Mouse (Mus musculus) limb, embryonic 10.5 days (tissue): Measurements from ENCODE around the gene Gstt1. TPM values are rescaled to one million over a fixed set of nuclear protein-coding genes. Genes with fewer than 3 reads are reported as not detected.
"Not testable (repeated sequence)": the region's sequence is repeated elsewhere in the genome, so short reads cannot be mapped to it uniquely, and the experiment has no call there.

Source experiments
- DNase-seq: peaks from one replicate; pipeline ENCODE4 v3.0.0-alpha.2; 2017; ENCODE audit warnings: low spot score
- H3K27ac ChIP-seq: fragments of 300-500 bp; sonication (generic); 2 replicates; pipeline ENCODE4 v1.5.1; 2016; ENCODE audit warnings: mild to moderate bottlenecking
- H3K27me3 ChIP-seq: fragments of 300-500 bp; sonication (generic); 2 replicates; pipeline ENCODE4 v1.6.1; 2016; ENCODE audit warnings: low read depth, mild to moderate bottlenecking; ENCODE audit not compliant: poor library complexity, severe bottlenecking
- H3K36me3 ChIP-seq: fragments of 300-500 bp; sonication (generic); 2 replicates; pipeline ENCODE4 v1.6.1; 2016; ENCODE audit warnings: mild to moderate bottlenecking, moderate library complexity
- H3K4me1 ChIP-seq: fragments of 300-500 bp; sonication (generic); 2 replicates; pipeline ENCODE4 v1.6.1; 2016
- H3K4me3 ChIP-seq: fragments of 300-500 bp; sonication (generic); 2 replicates; pipeline ENCODE4 v1.5.1; 2016; ENCODE audit warnings: mild to moderate bottlenecking, moderate library complexity
- H3K9me3 ChIP-seq: fragments of 300-500 bp; sonication (generic); replicated peaks from 2 replicates; pipeline ENCODE4 v1.6.1; 2016; ENCODE audit warnings: mild to moderate bottlenecking
- WGBS: fragments of 180-500 bp; shearing (Covaris S2); methylation state at CpG from one replicate; pipeline ENCODE4 v1.1.7; 2016; 5-methylcytosine and 5-hydroxymethylcytosine counted together
- polyA plus RNA-seq: library from polyadenylated mRNA; unstranded; fragments of >200 nt; fragmentation: Nextera tagmentation; extraction: Ambion mirVana; gene quantifications from 2 replicates; pipeline ENCODE4 v1.2.1, GENCODE M21; 2016

Gene Gstt1
- 1.7 and 3.8 TPM in 2 replicates for polyA plus RNA-seq

DNA sequence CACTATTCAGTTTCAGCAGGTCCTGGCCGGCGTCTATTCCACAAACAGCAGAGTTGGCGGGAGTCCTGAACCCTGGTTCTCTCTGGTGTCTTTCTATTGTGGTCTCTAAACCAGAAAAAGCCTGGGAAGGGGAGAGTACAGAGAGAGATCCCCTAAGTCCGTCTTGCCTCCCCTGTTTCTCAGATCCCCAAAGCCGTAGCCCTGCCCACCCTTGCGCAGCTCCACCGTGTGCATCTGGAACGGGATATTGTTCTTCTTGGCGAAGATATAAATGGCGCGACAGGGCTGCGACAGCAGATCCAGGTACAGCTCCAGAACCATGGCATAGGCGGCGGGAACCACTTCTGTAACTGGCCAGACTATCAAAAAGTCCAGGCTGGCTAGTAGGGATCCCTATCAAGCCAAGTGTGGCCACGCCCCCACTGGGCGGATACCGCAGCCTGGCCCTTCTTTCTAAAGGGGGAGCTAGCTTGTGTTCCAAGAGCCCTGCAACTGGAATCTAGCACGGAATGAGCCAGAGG lies at the start of gene Gstt1:
TSS of gene Gstt1 (minus strand) at position 409 of the 521 bp plus-strand sequence.
- DNase-seq, result peak; percentile 43
- Histone ChIP-seq H3K4me1 (peaks cover 29% of the 10 kb centered on the region), H3K4me3 (peak within 1 kb of the TSS; percentile 52), H3K9me3 (no peaks in the 10 kb centered on the region), H3K36me3 (no peaks in the 10 kb centered on the region), H3K27ac (peak within 1 kb of the TSS; percentile 39; the same call in 1 of the 2 replicates), H3K27me3 (peaks cover 24% of the 10 kb centered on the region)
- 3% methylated on average over 18 of the region's 18 CpGs for WGBS

GRCm38 (mm10) chr10:75845306-75845930 lies 47.0 kb upstream of the Gstt1 start:
- no peaks in the 10 kb centered on the region for H3K27me3 ChIP-seq
- no peak overlapping the region for H3K27ac ChIP-seq
- peaks cover 5% of the 10 kb centered on the region; the same call in 1 of the 2 replicates for H3K4me1 ChIP-seq
- WGBS, result 83% methylated on average over 6 of the region's 6 CpGs
- H3K4me3 ChIP-seq, result no peak overlapping the region
- no peaks in the 10 kb centered on the region for H3K9me3 ChIP-seq
- H3K36me3 ChIP-seq, result no peaks in the 10 kb centered on the region
- DNase-seq, result no peak

GRCm38 (mm10) chr10:75844800-75845199 lies 46.4 kb upstream of the Gstt1 start:
- no peaks in the 10 kb centered on the region for H3K27me3 ChIP-seq
- H3K36me3 ChIP-seq, result no peaks in the 10 kb centered on the region
- H3K27ac ChIP-seq, result no peak overlapping the region
- DNase-seq, result no peak
- H3K4me1 ChIP-seq, result peaks cover 5% of the 10 kb centered on the region; the same call in 1 of the 2 replicates
- no peak overlapping the region for H3K4me3 ChIP-seq
- 92% methylated on average over 1 of the region's 1 CpGs for WGBS
- no peaks in the 10 kb centered on the region for H3K9me3 ChIP-seq

DNA sequence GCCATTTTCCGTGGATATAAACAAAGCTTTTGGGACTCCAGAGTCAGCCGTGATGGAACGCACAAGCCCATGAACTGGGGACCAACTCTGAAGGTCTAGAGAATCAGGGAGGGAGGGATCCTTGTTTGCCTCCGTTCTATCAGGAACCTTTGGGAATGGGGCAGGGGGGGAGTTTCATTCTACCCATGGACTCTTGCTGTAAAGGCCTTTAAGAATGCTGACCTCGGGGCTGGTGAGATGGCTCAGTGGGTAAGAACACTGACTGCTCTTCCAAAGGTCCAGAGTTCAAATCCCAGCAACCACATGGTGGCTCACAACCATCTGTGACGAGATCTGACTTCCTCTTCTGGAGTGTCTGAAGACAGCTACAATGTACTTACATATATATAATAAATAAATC lies 45.5 kb upstream of the Gstt1 start:
- H3K36me3 ChIP-seq, H3K9me3 ChIP-seq, H3K4me1 ChIP-seq, H3K4me3 ChIP-seq, DNase-seq, H3K27ac ChIP-seq, H3K27me3 ChIP-seq: not testable (repeated sequence)
- 80% methylated on average over 6 of the region's 6 CpGs for WGBS

- 85% methylated on average over 10 of the region's 10 CpGs for WGBS
- peaks cover 43% of the 10 kb centered on the region for H3K4me1 ChIP-seq
- no peak overlapping the region for H3K27ac ChIP-seq
- peaks cover 7% of the 10 kb centered on the region for H3K27me3 ChIP-seq
- no peaks in the 10 kb centered on the region for H3K36me3 ChIP-seq
- H3K4me3 ChIP-seq, result no peak overlapping the region
- H3K9me3 ChIP-seq, result no peaks in the 10 kb centered on the region
- DNase-seq, result no peak
Measured at GRCm38 (mm10) chr10:75839092-75839491, 40.7 kb upstream of the Gstt1 start.

- H3K4me1 ChIP-seq, result peaks cover 52% of the 10 kb centered on the region
- peak within 1 kb of the TSS; percentile 48 for H3K4me3 ChIP-seq
- DNase-seq, result peak; percentile 94
- peak within 1 kb of the TSS; percentile 85 for H3K27ac ChIP-seq
- no peaks in the 10 kb centered on the region for H3K36me3 ChIP-seq
- under 1% methylated on average over 21 of the region's 21 CpGs for whole genome bisulfite sequencing
- H3K9me3 ChIP-seq, result no peaks in the 10 kb centered on the region
- H3K27me3 ChIP-seq, result peaks cover 25% of the 10 kb centered on the region
Measured at GRCm38 (mm10) chr10:75837248-75837759, 38.9 kb upstream of the Gstt1 start, which contains the start of gene Gstt2. Gstt2 (minus strand) TSS chr10:75837424.

- Histone ChIP-seq H3K4me1 (peaks cover 52% of the 10 kb centered on the region), H3K36me3 (no peaks in the 10 kb centered on the region), H3K27ac (peak overlapping the region; percentile 72), H3K9me3 (no peaks in the 10 kb centered on the region), H3K4me3 (peak overlapping the region; percentile 49), H3K27me3 (peaks cover 30% of the 10 kb centered on the region)
- no peak for DNase-seq
- WGBS, result 21% methylated on average over 9 of the region's 10 CpGs
Measured at GRCm38 (mm10) chr10:75835761-75836531, 37.6 kb upstream of the Gstt1 start.

- H3K4me1 ChIP-seq, result peaks cover 52% of the 10 kb centered on the region
Measured at GRCm38 (mm10) chr10:75835307-75835706, 36.9 kb upstream of the Gstt1 start.

DNA sequence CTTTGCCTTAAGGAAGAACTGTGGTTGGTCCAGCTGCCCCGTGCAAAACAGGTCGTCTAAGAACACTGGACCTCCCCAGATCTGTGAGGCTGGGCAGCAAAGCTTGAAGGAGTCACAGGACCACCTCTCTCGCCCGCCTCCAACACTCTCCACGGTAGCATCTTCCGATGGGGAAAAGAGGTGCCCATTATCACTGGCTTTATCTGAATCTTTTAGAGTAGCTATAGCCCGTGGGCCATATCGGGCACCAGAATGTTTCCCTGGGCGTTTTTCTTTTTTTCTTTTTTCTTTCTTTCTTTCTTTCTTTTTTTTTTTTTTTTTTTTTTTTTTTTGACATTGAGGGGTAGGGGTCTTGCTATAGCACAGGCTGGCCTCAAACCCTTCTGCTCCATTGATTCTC lies 36.3 kb upstream of the Gstt1 start:
- WGBS, result 10% methylated on average over 9 of the region's 9 CpGs

More at GRCm38 (mm10) chr10:75835307-75835706, 36.9 kb upstream of the Gstt1 start:
- Histone ChIP-seq H3K36me3 (no peaks in the 10 kb centered on the region), H3K27ac (peak overlapping the region; percentile 72), H3K27me3 (peaks cover 30% of the 10 kb centered on the region), H3K4me3 (peak overlapping the region; percentile 49), H3K9me3 (no peaks in the 10 kb centered on the region)
- DNase-seq, result peak; percentile 69
- WGBS, result 2% methylated on average over 10 of the region's 10 CpGs

GRCm38 (mm10) chr10:75834250-75834649 lies 35.9 kb upstream of the Gstt1 start:
- H3K4me3 ChIP-seq, result peak overlapping the region; percentile 49
- peaks cover 54% of the 10 kb centered on the region for H3K4me1 ChIP-seq
- peaks cover 30% of the 10 kb centered on the region for H3K27me3 ChIP-seq
- H3K36me3 ChIP-seq, result no peaks in the 10 kb centered on the region
- no peaks in the 10 kb centered on the region for H3K9me3 ChIP-seq
- peak; percentile 82 for DNase-seq
- 2% methylated on average over 21 of the region's 21 CpGs for WGBS
- H3K27ac ChIP-seq, result peak overlapping the region; percentile 74

More for the DNA sequence above, 36.3 kb upstream of the Gstt1 start:
- Histone ChIP-seq H3K27ac (peak overlapping the region; percentile 74), H3K4me3 (peak overlapping the region; percentile 49), H3K9me3 (no peaks in the 10 kb centered on the region), H3K27me3 (peaks cover 30% of the 10 kb centered on the region), H3K36me3 (no peaks in the 10 kb centered on the region), H3K4me1 (peaks cover 54% of the 10 kb centered on the region)
- no peak for DNase-seq

- H3K4me1 ChIP-seq, result peaks cover 53% of the 10 kb centered on the region
Measured at GRCm38 (mm10) chr10:75833456-75834080, 35.2 kb upstream of the Gstt1 start.

GRCm38 (mm10) chr10:75832272-75832895 lies 34.0 kb upstream of the Gstt1 start:
- H3K4me3 ChIP-seq, result no peak overlapping the region
- peaks cover 41% of the 10 kb centered on the region for H3K4me1 ChIP-seq
- DNase-seq, result no peak
- 62% methylated on average over 13 of the region's 13 CpGs for WGBS
- peaks cover 30% of the 10 kb centered on the region for H3K27me3 ChIP-seq
- H3K36me3 ChIP-seq, result no peaks in the 10 kb centered on the region
- no peaks in the 10 kb centered on the region for H3K9me3 ChIP-seq
- H3K27ac ChIP-seq, result no peak overlapping the region

More at GRCm38 (mm10) chr10:75833456-75834080, 35.2 kb upstream of the Gstt1 start:
- Histone ChIP-seq H3K36me3 (no peaks in the 10 kb centered on the region), H3K9me3 (no peaks in the 10 kb centered on the region), H3K4me3 (peak overlapping the region; percentile 49), H3K27ac (peak overlapping the region; percentile 74), H3K27me3 (peaks cover 30% of the 10 kb centered on the region)
- DNase-seq, result no peak
- 15% methylated on average over 21 of the region's 21 CpGs for WGBS
